Mouse (Mus musculus): ENCODE data around the gene Dennd4a. TPM values are rescaled to one million over a fixed set of nuclear protein-coding genes. Genes with fewer than 3 reads are reported as not detected.

The Dennd4a gene
- polyA plus RNA-seq, 1 experiment from 2014 or later: 19.7 TPM

- Histone ChIP-seq H3K9me3 (ENCODE audit: control insufficient read depth, low read length) (no peaks in the 10 kb centered on the region), H3K36me3 (ENCODE audit: control insufficient read depth, insufficient read depth, low read length) (peaks cover 15% of the 10 kb centered on the region), H3K4me1 (ENCODE audit: control insufficient read depth, insufficient read depth, low read length) (no peaks in the 10 kb centered on the region), H3K9ac (replicated peaks; ENCODE audit: low read depth, low read length) (no peak overlapping the region), H3K4me3 (ENCODE audit: low read depth, low read length) (no peak overlapping the region), H3K27ac (ENCODE audit: low read depth, low read length) (no peak overlapping the region), H3K4me2 (ENCODE audit: low read depth, low read length) (no peak overlapping the region), H3K27me3 (ENCODE audit: control insufficient read depth, insufficient read depth, low read length) (no peaks in the 10 kb centered on the region)
- WGBS: 84% methylated on average over 1 of the region's 1 CpGs
- ATAC-seq (ENCODE audit: low read depth): no peak
Observed at GRCm38 (mm10) chr9:64849548-64849947, 38.4 kb downstream of the Dennd4a start.

- ATAC-seq (ENCODE audit: low read depth): no peak
- H3K4me3 ChIP-seq (ENCODE audit: low read depth, low read length): no peak overlapping the region
- H3K27me3 ChIP-seq (ENCODE audit: control insufficient read depth, insufficient read depth, low read length): no peaks in the 10 kb centered on the region
- no peak overlapping the region for H3K27ac ChIP-seq (ENCODE audit: low read depth, low read length)
- H3K9ac ChIP-seq (replicated peaks; ENCODE audit: low read depth, low read length): no peak overlapping the region
- H3K4me1 ChIP-seq (ENCODE audit: control insufficient read depth, insufficient read depth, low read length): no peaks in the 10 kb centered on the region
- no peak overlapping the region for H3K4me2 ChIP-seq (ENCODE audit: low read depth, low read length)
- H3K36me3 ChIP-seq (ENCODE audit: control insufficient read depth, insufficient read depth, low read length): no peaks in the 10 kb centered on the region
- no peaks in the 10 kb centered on the region for H3K9me3 ChIP-seq (ENCODE audit: control insufficient read depth, low read length)
Observed at GRCm38 (mm10) chr9:64860083-64860482, 48.9 kb downstream of the Dennd4a start.

GRCm38 (mm10) chr9:64862687-64863086, 51.5 kb downstream of the Dennd4a start:
- no peaks in the 10 kb centered on the region for H3K4me1 ChIP-seq (ENCODE audit: control insufficient read depth, insufficient read depth, low read length)
- H3K9ac ChIP-seq (replicated peaks; ENCODE audit: low read depth, low read length): no peak overlapping the region
- WGBS: 81% methylated on average over 2 of the region's 2 CpGs
- ATAC-seq (ENCODE audit: low read depth): no peak
- H3K4me2 ChIP-seq (ENCODE audit: low read depth, low read length): no peak overlapping the region
- H3K9me3 ChIP-seq (ENCODE audit: control insufficient read depth, low read length): no peaks in the 10 kb centered on the region
- no peak overlapping the region for H3K4me3 ChIP-seq (ENCODE audit: low read depth, low read length)
- H3K27ac ChIP-seq (ENCODE audit: low read depth, low read length): no peak overlapping the region
- H3K36me3 ChIP-seq (ENCODE audit: control insufficient read depth, insufficient read depth, low read length): no peaks in the 10 kb centered on the region
- no peaks in the 10 kb centered on the region for H3K27me3 ChIP-seq (ENCODE audit: control insufficient read depth, insufficient read depth, low read length)

GRCm38 (mm10) chr9:64886008-64886407, 74.9 kb downstream of the Dennd4a start:
- peaks cover 8% of the 10 kb centered on the region; the same call in 1 of the 2 replicates for H3K36me3 ChIP-seq (ENCODE audit: control insufficient read depth, insufficient read depth, low read length)
- H3K9me3 ChIP-seq (ENCODE audit: control insufficient read depth, low read length): no peaks in the 10 kb centered on the region
- H3K4me2 ChIP-seq (ENCODE audit: low read depth, low read length): no peak overlapping the region
- no peak overlapping the region for H3K9ac ChIP-seq (replicated peaks; ENCODE audit: low read depth, low read length)
- H3K4me3 ChIP-seq (ENCODE audit: low read depth, low read length): no peak overlapping the region
- no peak overlapping the region for H3K27ac ChIP-seq (ENCODE audit: low read depth, low read length)
- H3K27me3 ChIP-seq (ENCODE audit: control insufficient read depth, insufficient read depth, low read length): no peaks in the 10 kb centered on the region
- 89% methylated on average over 5 of the region's 5 CpGs for WGBS
- no peak for ATAC-seq (ENCODE audit: low read depth)
- no peaks in the 10 kb centered on the region for H3K4me1 ChIP-seq (ENCODE audit: control insufficient read depth, insufficient read depth, low read length)

- H3K9ac ChIP-seq (replicated peaks; ENCODE audit: low read depth, low read length): no peak overlapping the region
- no peaks in the 10 kb centered on the region for H3K4me1 ChIP-seq (ENCODE audit: control insufficient read depth, insufficient read depth, low read length)
- no peak overlapping the region for H3K4me3 ChIP-seq (ENCODE audit: low read depth, low read length)
- peaks cover 23% of the 10 kb centered on the region; the same call in 1 of the 2 replicates for H3K36me3 ChIP-seq (ENCODE audit: control insufficient read depth, insufficient read depth, low read length)
- no peaks in the 10 kb centered on the region for H3K9me3 ChIP-seq (ENCODE audit: control insufficient read depth, low read length)
- WGBS: 90% methylated on average over 10 of the region's 10 CpGs
- no peak overlapping the region for H3K4me2 ChIP-seq (ENCODE audit: low read depth, low read length)
- H3K27ac ChIP-seq (ENCODE audit: low read depth, low read length): no peak overlapping the region
- no peaks in the 10 kb centered on the region for H3K27me3 ChIP-seq (ENCODE audit: control insufficient read depth, insufficient read depth, low read length)
- ATAC-seq (ENCODE audit: low read depth): no peak
Observed at GRCm38 (mm10) chr9:64896605-64897004, 85.5 kb downstream of the Dennd4a start.

- WGBS: 35% methylated on average over 4 of the region's 4 CpGs
- H3K27ac ChIP-seq (ENCODE audit: low read depth, low read length): no peak overlapping the region
- H3K9me3 ChIP-seq (ENCODE audit: control insufficient read depth, low read length): no peaks in the 10 kb centered on the region
- H3K4me2 ChIP-seq (ENCODE audit: low read depth, low read length): no peak overlapping the region
- H3K4me3 ChIP-seq (ENCODE audit: low read depth, low read length): no peak overlapping the region
- H3K4me1 ChIP-seq (ENCODE audit: control insufficient read depth, insufficient read depth, low read length): no peaks in the 10 kb centered on the region
- no peaks in the 10 kb centered on the region for H3K27me3 ChIP-seq (ENCODE audit: control insufficient read depth, insufficient read depth, low read length)
- peaks cover 14% of the 10 kb centered on the region; the same call in 1 of the 2 replicates for H3K36me3 ChIP-seq (ENCODE audit: control insufficient read depth, insufficient read depth, low read length)
- no peak overlapping the region for H3K9ac ChIP-seq (replicated peaks; ENCODE audit: low read depth, low read length)
- ATAC-seq (ENCODE audit: low read depth): no peak
Observed at GRCm38 (mm10) chr9:64902866-64903265, 91.7 kb downstream of the Dennd4a start.

GRCm38 (mm10) chr9:64903386-64903785, 92.2 kb downstream of the Dennd4a start:
- Histone ChIP-seq H3K4me3 (ENCODE audit: low read depth, low read length) (no peak overlapping the region), H3K4me1 (ENCODE audit: control insufficient read depth, insufficient read depth, low read length) (no peaks in the 10 kb centered on the region), H3K27me3 (ENCODE audit: control insufficient read depth, insufficient read depth, low read length) (no peaks in the 10 kb centered on the region), H3K4me2 (ENCODE audit: low read depth, low read length) (no peak overlapping the region), H3K9me3 (ENCODE audit: control insufficient read depth, low read length) (no peaks in the 10 kb centered on the region), H3K27ac (ENCODE audit: low read depth, low read length) (no peak overlapping the region), H3K36me3 (ENCODE audit: control insufficient read depth, insufficient read depth, low read length) (peaks cover 12% of the 10 kb centered on the region; the same call in 1 of the 2 replicates), H3K9ac (replicated peaks; ENCODE audit: low read depth, low read length) (no peak overlapping the region)
- WGBS: 68% methylated on average over 3 of the region's 3 CpGs
- no peak for ATAC-seq (ENCODE audit: low read depth)

GRCm38 (mm10) chr9:64904917-64905640, 93.9 kb downstream of the Dennd4a start:
- WGBS: 93% methylated on average over 14 of the region's 14 CpGs
- Histone ChIP-seq H3K4me3 (ENCODE audit: low read depth, low read length) (no peak overlapping the region), H3K9me3 (ENCODE audit: control insufficient read depth, low read length) (no peaks in the 10 kb centered on the region), H3K4me1 (ENCODE audit: control insufficient read depth, insufficient read depth, low read length) (no peaks in the 10 kb centered on the region), H3K36me3 (ENCODE audit: control insufficient read depth, insufficient read depth, low read length) (peaks cover 12% of the 10 kb centered on the region; the same call in 1 of the 2 replicates), H3K9ac (replicated peaks; ENCODE audit: low read depth, low read length) (no peak overlapping the region), H3K27me3 (ENCODE audit: control insufficient read depth, insufficient read depth, low read length) (no peaks in the 10 kb centered on the region), H3K27ac (ENCODE audit: low read depth, low read length) (no peak overlapping the region), H3K4me2 (ENCODE audit: low read depth, low read length) (no peak overlapping the region)
- ATAC-seq (ENCODE audit: low read depth): no peak

- Histone ChIP-seq H3K4me2 (ENCODE audit: low read depth, low read length) (no peak overlapping the region), H3K9me3 (ENCODE audit: control insufficient read depth, low read length) (no peaks in the 10 kb centered on the region), H3K27ac (ENCODE audit: low read depth, low read length) (no peak overlapping the region), H3K4me3 (ENCODE audit: low read depth, low read length) (no peak overlapping the region), H3K9ac (replicated peaks; ENCODE audit: low read depth, low read length) (no peak overlapping the region), H3K27me3 (ENCODE audit: control insufficient read depth, insufficient read depth, low read length) (no peaks in the 10 kb centered on the region), H3K4me1 (ENCODE audit: control insufficient read depth, insufficient read depth, low read length) (no peaks in the 10 kb centered on the region), H3K36me3 (ENCODE audit: control insufficient read depth, insufficient read depth, low read length) (peaks cover 20% of the 10 kb centered on the region; the same call in 1 of the 2 replicates)
- ATAC-seq (ENCODE audit: low read depth): no peak
- 92% methylated on average over 3 of the region's 3 CpGs for WGBS
Observed at GRCm38 (mm10) chr9:64907441-64907840, 96.3 kb downstream of the Dennd4a start.

Measured in neural tube, embryonic 14.5 days (tissue).